Mouse (Mus musculus): ENCODE results near the gene Cdon. TPM values are rescaled to one million over a fixed set of nuclear protein-coding genes. Genes with fewer than 3 reads are reported as not detected.

Cdon gene
- polyA plus RNA-seq, 1 experiment: 7.1 TPM

GRCm38 (mm10) chr9:35545704-35546103, 124.8 kb downstream of the Cdon start:
- TF ChIP-seq CTCF (IDR thresholded peaks at IDR 0.05; ENCODE audit: insufficient read depth, low read length) (no peak), POLR2A (IDR thresholded peaks at IDR 0.05; ENCODE audit: borderline replicate concordance, extremely low read depth, low read depth, low read length) (no peak)
- 72% methylated on average over 12 of the region's 12 CpGs for WGBS
- H3K4me3 ChIP-seq (replicated peaks; ENCODE audit: extremely low read depth, low read depth, low read length): no peak overlapping the region

GRCm38 (mm10) chr9:35546745-35547144, 125.8 kb downstream of the Cdon start:
- Histone ChIP-seq H3K4me3 (replicated peaks; ENCODE audit: extremely low read depth, low read depth, low read length) (no peak overlapping the region), H3K4me1 (ENCODE audit: control insufficient read depth, insufficient read depth, low read length) (no peaks in the 10 kb centered on the region)
- TF ChIP-seq CTCF (IDR thresholded peaks at IDR 0.05; ENCODE audit: insufficient read depth, low read length) (no peak), POLR2A (IDR thresholded peaks at IDR 0.05; ENCODE audit: borderline replicate concordance, extremely low read depth, low read depth, low read length) (no peak)
- WGBS: 50% methylated on average over 9 of the region's 9 CpGs
- no peak for DNase-seq

More at GRCm38 (mm10) chr9:35545704-35546103, 124.8 kb downstream of the Cdon start:
- H3K4me1 ChIP-seq (ENCODE audit: control insufficient read depth, insufficient read depth, low read length): no peaks in the 10 kb centered on the region
- no peak for DNase-seq

GRCm38 (mm10) chr9:35548455-35548854, 127.5 kb downstream of the Cdon start:
- no peaks in the 10 kb centered on the region for H3K4me1 ChIP-seq (ENCODE audit: control insufficient read depth, insufficient read depth, low read length)
- TF ChIP-seq POLR2A (IDR thresholded peaks at IDR 0.05; ENCODE audit: borderline replicate concordance, extremely low read depth, low read depth, low read length) (no peak), CTCF (IDR thresholded peaks at IDR 0.05; ENCODE audit: insufficient read depth, low read length) (no peak)
- 73% methylated on average over 9 of the region's 9 CpGs for WGBS
- H3K4me3 ChIP-seq (replicated peaks; ENCODE audit: extremely low read depth, low read depth, low read length): no peak overlapping the region
- no peak for DNase-seq

DNA sequence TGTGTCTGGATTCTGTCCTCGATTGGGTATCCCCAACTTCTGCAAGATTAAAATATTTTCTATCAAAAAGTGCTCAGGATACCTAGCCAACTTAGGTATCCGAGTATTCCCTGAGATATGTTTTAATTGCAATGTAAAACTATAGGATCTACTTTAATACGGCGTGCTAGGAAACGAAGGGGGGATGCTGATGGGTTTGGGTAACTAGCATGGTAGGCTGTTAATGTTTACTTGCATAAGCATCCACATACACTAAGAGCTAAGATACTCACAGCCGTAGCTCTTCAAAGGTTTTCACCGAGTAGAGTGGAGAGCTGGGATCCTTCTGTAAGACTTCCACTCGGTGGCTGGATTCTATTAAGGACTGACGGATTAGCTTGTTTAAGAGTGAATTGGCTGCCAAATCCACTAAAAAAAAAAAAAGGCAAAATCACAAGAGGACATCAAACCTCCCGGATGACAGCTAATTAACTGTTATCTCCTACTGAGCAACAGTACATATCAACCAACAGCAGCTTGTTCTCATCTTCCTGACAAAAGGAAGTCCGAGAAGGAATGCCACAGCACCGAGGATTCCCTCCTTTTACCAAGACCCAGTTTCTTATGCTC, 135.7 kb downstream of the Cdon start:
- Histone ChIP-seq H3K4me3 (replicated peaks; ENCODE audit: extremely low read depth, low read depth, low read length) (no peak overlapping the region), H3K4me1 (ENCODE audit: control insufficient read depth, insufficient read depth, low read length) (no peaks in the 10 kb centered on the region)
- DNase-seq: no peak
- 57% methylated on average over 12 of the region's 12 CpGs for WGBS
- no peak for TF ChIP-seq CTCF (IDR thresholded peaks at IDR 0.05; ENCODE audit: insufficient read depth, low read length)
- TF ChIP-seq POLR2A (IDR thresholded peaks at IDR 0.05; ENCODE audit: borderline replicate concordance, extremely low read depth, low read depth, low read length): no peak

Other genes with a start within 250 kb of the Cdon start
- 27.7 and 31.2 TPM in 2 replicates for gene Dcps, start 245.1 kb upstream of the Cdon start, polyA plus RNA-seq (2012; rRNA removed)
- 72.4 and 88.1 TPM in 2 replicates for gene Srpr, start 221.0 kb upstream of the Cdon start, polyA plus RNA-seq (2012; rRNA removed)
- gene Tirap, start 220.8 kb upstream of the Cdon start, polyA plus RNA-seq (2012; rRNA removed): 19.9 and 20.8 TPM in 2 replicates
- gene Foxred1, start 210.1 kb upstream of the Cdon start, polyA plus RNA-seq (2012; rRNA removed): 12.4 and 18.3 TPM in 2 replicates
- gene Fam118b, start 153.3 kb upstream of the Cdon start, polyA plus RNA-seq (2012; rRNA removed): 10.1 and 12.7 TPM in 2 replicates
- gene Rpusd4, start 153.3 kb upstream of the Cdon start, polyA plus RNA-seq (2012; rRNA removed): 7.5 and 9.0 TPM in 2 replicates
- gene Gm1113, start 97.1 kb downstream of the Cdon start, polyA plus RNA-seq (2012; rRNA removed): not detected in 2 replicates
- gene Ddx25, start 137.4 kb downstream of the Cdon start, polyA plus RNA-seq (2012; rRNA removed): 0.02 and 0.03 TPM in 2 replicates
- 1.1 and 2.2 TPM in 2 replicates for gene Pus3, start 137.5 kb downstream of the Cdon start, polyA plus RNA-seq (2012; rRNA removed)
- not detected in 2 replicates for gene Pate2, start 149.2 kb downstream of the Cdon start, polyA plus RNA-seq (2012; rRNA removed)
- gene Hyls1, start 149.3 kb downstream of the Cdon start, polyA plus RNA-seq (2012; rRNA removed): 0.75 and 0.89 TPM in 2 replicates
- gene Pate4, start 190.8 kb downstream of the Cdon start, polyA plus RNA-seq (2012; rRNA removed): not detected in 2 replicates
- gene Pate3, start 227.1 kb downstream of the Cdon start, polyA plus RNA-seq (2012; rRNA removed): not detected in 2 replicates